Mouse (Mus musculus): Measurements from ENCODE around the gene Prg3. TPM values are rescaled to one million over a fixed set of nuclear protein-coding genes. Genes with fewer than 3 reads are reported as not detected.
A peak's percentile ranks its signal among the peaks of the same experiment; 100 is the strongest.

Gene Prg3
- total and polyA plus RNA-seq, 3 experiments: not detected

- peaks cover 0 to 22% of the 10 kb centered on the region in 2 experiments; a peak in 3 of 4 replicates for H3K36me3 ChIP-seq (ENCODE audit: control insufficient read depth in 1 of 2, insufficient read depth in 2 of 2, low read length in 2 of 2)
- no peaks in the 10 kb centered on the region for H3K9me3 ChIP-seq (replicated peaks; ENCODE audit: insufficient read depth, low read length)
- H3K4me1 ChIP-seq (ENCODE audit: control insufficient read depth in 1 of 2, insufficient read depth in 2 of 2, low read length in 2 of 2): peaks cover 9 to 20% of the 10 kb centered on the region in 2 experiments
- H3K9ac ChIP-seq (ENCODE audit: control insufficient read depth, low read depth, low read length, poor library complexity, severe bottlenecking): peak overlapping the region; percentile 96
- peak overlapping the region; percentile 85 to 93 for H3K4me3 ChIP-seq (ENCODE audit: control insufficient read depth in 1 of 2, insufficient read depth in 1 of 2, low read depth in 2 of 2, low read length in 2 of 2)
- peaks cover 28% of the 10 kb centered on the region for H3K79me2 ChIP-seq (ENCODE audit: control insufficient read depth, insufficient read depth, low read length, poor library complexity)
- H3K27me3 ChIP-seq (ENCODE audit: control insufficient read depth in 1 of 2, insufficient read depth in 2 of 2, low read length in 2 of 2): no peaks in the 10 kb centered on the region
- peak; percentile 96 for DNase-seq (ENCODE audit: low read depth, low spot score)
- H3K27ac ChIP-seq (ENCODE audit: control insufficient read depth, low read depth, low read length): peak overlapping the region; percentile 99
- peak; percentile 82 for TF ChIP-seq SIN3A (IDR thresholded peaks at IDR 0.05; ENCODE audit: low read length)
- no peak for TF ChIP-seq ZNF384 (IDR thresholded peaks at IDR 0.05; ENCODE audit: low read depth, low read length)
- TF ChIP-seq TBP (IDR thresholded peaks at IDR 0.05; ENCODE audit: low read depth, low read length): peak; percentile 45; the same call in 1 of the 2 replicates
- TF ChIP-seq MEF2A (IDR thresholded peaks at IDR 0.05; ENCODE audit: extremely low read depth, insufficient replicate concordance, low read depth, low read length, poor library complexity, severe bottlenecking): no peak
- no peak; the same call in 1 of the 2 replicates for TF ChIP-seq SMC3 (IDR thresholded peaks at IDR 0.05; ENCODE audit: low read depth, low read length)
- TF ChIP-seq GATA1 (IDR thresholded peaks at IDR 0.05; ENCODE audit: low read depth, low read length): peak; percentile 99
- TF ChIP-seq JUND (IDR thresholded peaks at IDR 0.05; ENCODE audit: low read depth, low read length): peak; percentile 65
- peak; percentile 78; the same call in 1 of the 2 replicates for TF ChIP-seq ZMIZ1 (IDR thresholded peaks at IDR 0.05; ENCODE audit: low read depth, low read length)
- TF ChIP-seq MYC (IDR thresholded peaks at IDR 0.05; ENCODE audit: low read depth, low read length): peak; percentile 94; the same call in 1 of the 2 replicates
- peak; percentile 81; the same call in 1 of the 2 replicates for TF ChIP-seq POLR2AphosphoS5 (IDR thresholded peaks at IDR 0.05; ENCODE audit: borderline replicate concordance, low read depth, low read length)
- no peak for TF ChIP-seq MYB (IDR thresholded peaks at IDR 0.05; ENCODE audit: low read depth, low read length)
- TF ChIP-seq USF2 (IDR thresholded peaks at IDR 0.05; ENCODE audit: borderline replicate concordance in 1 of 2, insufficient read depth in 1 of 2, low read depth in 1 of 2, low read length in 2 of 2): no peak
- TF ChIP-seq ETS1 (IDR thresholded peaks at IDR 0.05; ENCODE audit: low read depth, low read length): peak; percentile 92
- TF ChIP-seq POLR2AphosphoS2 (IDR thresholded peaks at IDR 0.05; ENCODE audit: low read length): no peak
- peak; percentile 82 for TF ChIP-seq RCOR1 (IDR thresholded peaks at IDR 0.05; ENCODE audit: low read depth, low read length)
- TF ChIP-seq HCFC1 (IDR thresholded peaks at IDR 0.05; ENCODE audit: low read depth, low read length): no peak; the same call in none of the 2 replicates
- TF ChIP-seq TAL1 (IDR thresholded peaks at IDR 0.05; ENCODE audit: low read length): peak; percentile 94
- TF ChIP-seq UBTF (IDR thresholded peaks at IDR 0.05; ENCODE audit: borderline replicate concordance, insufficient read depth, low read depth, low read length): no peak
- TF ChIP-seq CTCF (IDR thresholded peaks at IDR 0.05 in 2 of 3, conservative IDR thresholded peaks at IDR 0.05 in 1 of 3; ENCODE audit: control insufficient read depth in 1 of 3, insufficient read depth in 1 of 3, low read depth in 2 of 3, low read length in 3 of 3, poor library complexity in 1 of 3, severe bottlenecking in 1 of 3): no peak
- TF ChIP-seq E2F4 (IDR thresholded peaks at IDR 0.05; ENCODE audit: borderline replicate concordance, low read depth, low read length): no peak
- TF ChIP-seq BHLHE40 (IDR thresholded peaks at IDR 0.05; ENCODE audit: borderline replicate concordance, low read depth, low read length): peak; percentile 64; the same call in 1 of the 2 replicates
- no peak for TF ChIP-seq GABPA (IDR thresholded peaks at IDR 0.05; ENCODE audit: low read depth, low read length)
- TF ChIP-seq MAFK (IDR thresholded peaks at IDR 0.05; ENCODE audit: borderline replicate concordance, low read depth, low read length): no peak
- no peak for TF ChIP-seq NRF1 (IDR thresholded peaks at IDR 0.05; ENCODE audit: insufficient read depth, low read depth, low read length, poor library complexity, severe bottlenecking)
- peak; percentile 95 to 98 for TF ChIP-seq EP300 (IDR thresholded peaks at IDR 0.05; ENCODE audit: low read depth in 1 of 2, low read length in 2 of 2)
- peak; percentile 97 for TF ChIP-seq TCF12 (IDR thresholded peaks at IDR 0.05; ENCODE audit: low read depth, low read length)
- TF ChIP-seq KAT2A (conservative IDR thresholded peaks at IDR 0.05; ENCODE audit: low read depth, low read length): no peak
- peak; percentile 60; the same call in 1 of the 2 replicates for TF ChIP-seq MAZ (IDR thresholded peaks at IDR 0.05; ENCODE audit: low read depth, low read length)
- no peak for TF ChIP-seq RAD21 (IDR thresholded peaks at IDR 0.05; ENCODE audit: low read depth, low read length)
- no peak for TF ChIP-seq CHD2 (IDR thresholded peaks at IDR 0.05; ENCODE audit: low read length)
- no peak for TF ChIP-seq CHD1 (IDR thresholded peaks at IDR 0.05; ENCODE audit: low read depth, low read length)
- TF ChIP-seq USF1 (IDR thresholded peaks at IDR 0.05; ENCODE audit: low read depth, low read length): peak; percentile 71
- TF ChIP-seq NELFE (IDR thresholded peaks at IDR 0.05; ENCODE audit: low read depth, low read length): peak; percentile 44; the same call in 1 of the 2 replicates
- no peak for TF ChIP-seq ZC3H11A (IDR thresholded peaks at IDR 0.05; ENCODE audit: low read depth, low read length)
- TF ChIP-seq MXI1 (IDR thresholded peaks at IDR 0.05; ENCODE audit: low read depth, low read length): peak; percentile 63; the same call in 1 of the 2 replicates
These were observed 49.6 kb upstream of the Prg3 start for GRCm38 (mm10) chr2:84938249-84938946.
